Mouse (Mus musculus) spleen, adult 2 months (tissue): ENCODE measurements around the gene Bsn.

ENCODE experiments used
- CTCF ChIP-seq: fragments of 200-500 bp; IDR thresholded peaks from 2 replicates; pipeline ENCODE4 v1.5.1; 2011; ENCODE audit warnings: mild to moderate bottlenecking, inconsistent platforms; ENCODE audit not compliant: insufficient read depth, insufficient read length, insufficient replicate concordance; ENCODE audit errors: extremely low read depth
- POLR2A ChIP-seq: fragments of 200-500 bp; IDR thresholded peaks from 2 replicates; pipeline ENCODE4 v1.6.1; 2011; ENCODE audit warnings: low read depth, low read length, inconsistent platforms

DNA sequence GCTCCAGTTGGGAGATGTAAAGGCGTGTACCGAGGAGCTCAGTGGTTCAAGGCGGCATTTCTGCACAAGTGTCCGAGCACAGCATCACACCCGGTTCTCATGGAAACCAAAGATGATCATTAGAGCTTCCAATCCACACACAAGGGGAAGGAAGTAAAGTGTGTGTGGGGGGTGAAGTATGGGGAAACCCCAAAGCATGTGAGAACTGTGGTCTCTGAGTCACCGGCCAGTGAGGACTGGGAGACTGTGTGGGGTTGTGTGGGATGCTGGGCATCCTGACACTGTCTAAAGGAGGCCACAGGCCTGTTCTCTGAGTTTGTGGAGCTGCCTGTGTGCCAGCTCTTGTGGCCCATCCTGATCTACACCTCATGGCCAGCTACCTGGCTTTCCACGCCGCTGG lies 69.5 kb downstream of the Bsn start:
- TF ChIP-seq POLR2A (no peak), CTCF (no peak)
